Mouse (Mus musculus) retina, embryonic 14.5 days (tissue): ENCODE measurements at regions not wholly inside any gene's neighbourhood (a gene's known extent, or its start where the extent isn't known, plus 50 kb on each side); places are given as distances from the start of the nearest gene placed in this dataset.

ENCODE experiments used
- DNase-seq: peaks from one replicate; pipeline ENCODE4 v3.0.0-alpha.2; 2015; ENCODE audit warnings: low spot score

DNA sequence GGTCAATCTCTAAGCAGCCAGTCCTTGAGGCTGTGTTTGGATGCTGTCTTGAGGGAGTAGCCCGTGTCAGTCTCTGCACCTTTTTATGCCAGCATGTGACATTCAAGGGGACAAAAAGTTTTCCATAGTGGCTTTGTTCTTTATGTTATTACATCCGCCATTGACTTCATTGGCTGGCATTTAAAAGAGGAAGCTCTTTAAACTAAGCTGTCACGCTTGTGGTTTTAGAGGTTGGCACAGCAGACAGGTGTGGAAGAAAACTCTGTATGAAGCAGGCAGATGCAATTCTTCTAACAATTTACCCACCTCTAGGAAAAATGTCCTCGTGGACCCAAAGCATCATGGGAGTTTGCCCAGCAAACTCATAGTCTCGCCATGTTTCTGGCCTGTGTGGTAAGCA lies 297.5 kb upstream of the Gadl1 start:
- DNase-seq: no peak

DNA sequence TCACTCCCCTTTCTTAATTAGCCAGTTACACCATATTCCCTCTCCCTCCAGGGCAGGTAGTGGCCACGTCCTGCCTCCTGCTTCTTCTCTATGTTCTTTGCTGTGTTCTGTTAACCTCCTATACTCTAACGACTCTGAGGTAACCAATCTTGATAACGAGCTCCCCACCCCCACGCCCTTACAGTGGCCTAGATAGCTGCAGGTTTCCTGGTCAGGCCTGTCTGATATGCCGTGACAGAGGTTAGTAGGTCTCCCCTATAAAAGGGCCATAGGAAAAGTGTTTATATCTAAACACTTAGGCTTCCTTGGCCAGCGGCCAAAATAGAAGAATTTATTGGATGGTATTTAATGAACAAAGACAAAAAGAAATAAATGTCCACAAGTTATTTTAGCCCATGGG lies 296.3 kb upstream of the Gadl1 start:
- no peak for DNase-seq

DNA sequence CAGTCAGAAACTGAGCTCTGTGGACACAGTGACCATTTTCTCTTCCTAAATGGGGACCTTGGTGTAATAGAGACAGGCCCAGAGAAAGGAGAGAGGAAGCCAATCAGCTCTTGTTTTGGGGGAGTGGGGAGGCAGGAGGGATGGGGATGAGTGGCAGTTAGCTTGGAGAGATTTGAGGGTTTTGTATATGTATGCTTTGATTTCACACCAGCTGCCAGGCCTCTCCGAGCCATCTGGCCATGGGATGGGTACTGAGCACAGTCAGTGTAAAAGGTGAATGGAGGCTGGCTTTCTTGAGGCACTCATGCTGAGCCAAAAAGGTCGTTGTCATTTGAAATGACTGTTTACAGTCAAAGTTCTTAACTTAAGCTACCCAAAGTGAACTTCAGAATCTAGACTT lies 295.2 kb upstream of the Gadl1 start:
- no peak for DNase-seq

DNA sequence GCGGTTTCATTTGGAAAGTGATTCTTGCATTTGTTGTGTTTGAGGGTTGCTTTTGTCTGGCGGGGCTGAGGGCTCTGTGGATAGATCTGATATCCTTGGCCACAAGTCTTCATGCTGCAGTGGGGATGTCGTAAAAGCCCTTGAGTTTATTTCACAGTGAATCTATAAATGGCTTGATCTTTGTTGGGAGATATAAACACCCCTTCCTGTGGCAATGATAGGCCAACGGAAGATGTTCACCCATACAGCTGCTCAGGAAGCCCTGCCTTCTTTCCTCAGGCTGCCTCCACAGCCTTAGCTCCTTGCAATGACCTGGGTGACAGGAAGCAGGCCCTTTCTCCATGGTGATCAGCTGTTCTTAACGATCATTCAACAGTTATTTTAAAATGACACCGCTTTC lies 291.3 kb upstream of the Gadl1 start:
- DNase-seq: no peak

DNA sequence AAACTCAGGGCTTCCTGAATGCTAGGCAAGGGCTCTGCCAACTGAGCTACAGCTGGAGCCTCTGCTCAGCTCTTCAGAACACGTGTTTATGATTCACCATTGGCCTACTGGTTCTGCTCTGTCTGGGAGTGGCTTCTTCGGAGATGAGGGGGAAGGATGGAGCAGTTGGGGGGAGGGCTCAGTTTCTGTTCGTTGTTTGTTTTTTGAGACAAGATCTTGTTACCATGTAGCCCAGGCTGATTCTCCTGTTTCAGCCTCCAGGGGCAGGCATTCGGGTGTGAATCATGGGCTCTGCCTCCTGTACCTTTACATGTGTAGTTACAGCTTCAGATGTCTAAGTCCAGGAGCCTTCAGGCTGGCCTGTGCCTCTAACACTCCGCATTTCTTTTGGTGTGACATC lies 285.3 kb upstream of the Gadl1 start:
- no peak for DNase-seq

DNA sequence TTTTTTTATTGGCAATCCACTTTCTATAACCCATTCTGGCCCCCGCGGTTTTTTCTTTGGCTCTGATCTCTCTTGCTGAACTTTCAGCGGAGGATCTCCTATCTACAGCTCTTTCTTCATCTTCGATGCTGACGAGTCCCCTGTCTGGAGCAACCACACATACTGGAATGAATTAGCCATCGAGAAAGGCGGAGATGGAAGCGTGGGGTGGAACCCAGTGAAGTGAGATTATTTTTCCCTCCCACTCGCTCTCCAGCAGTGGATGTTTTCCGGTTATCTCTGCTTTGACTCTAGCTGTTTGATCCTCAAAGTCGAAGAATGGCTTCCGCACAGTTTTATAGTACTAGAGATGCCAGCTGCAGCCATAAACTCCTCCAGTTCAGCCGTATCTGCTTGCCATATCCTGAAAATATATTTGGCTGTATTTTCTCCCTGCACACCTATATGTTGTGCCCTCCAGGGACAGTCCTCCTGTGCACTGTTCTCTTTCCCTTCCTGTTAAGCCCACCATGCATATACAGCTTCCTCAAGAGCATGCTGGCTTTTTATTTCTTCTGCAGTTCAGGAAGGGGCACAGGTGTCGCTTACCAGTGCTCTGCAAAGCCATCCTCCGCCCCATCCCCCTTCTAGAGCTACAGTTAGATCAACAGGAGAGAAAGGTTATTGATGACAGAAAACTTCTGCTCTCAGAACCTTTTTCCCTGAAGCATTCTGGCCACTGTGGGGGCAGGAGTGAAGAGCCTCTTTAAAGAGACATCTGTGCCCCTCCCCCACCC lies 284.3 kb upstream of the Gadl1 start:
- DNase-seq: no peak

DNA sequence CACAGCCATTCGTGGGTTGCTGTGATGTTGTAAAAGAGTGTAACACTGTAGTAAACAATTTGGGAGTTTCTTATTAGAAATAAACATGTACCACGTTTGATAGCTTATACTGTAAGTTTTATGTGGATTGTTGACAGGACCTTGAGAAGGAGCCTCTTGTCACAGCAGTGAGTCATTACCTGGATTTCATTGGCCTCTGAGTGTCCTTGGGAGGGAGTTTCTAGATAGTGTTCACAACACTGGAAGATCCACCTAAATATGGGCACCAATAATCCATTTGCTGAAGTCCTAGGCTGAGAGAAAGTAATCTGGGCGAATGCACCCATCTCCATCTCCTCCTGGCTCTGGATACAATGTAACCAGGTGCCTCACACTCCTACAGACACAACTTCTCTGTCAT lies 281.7 kb upstream of the Gadl1 start:
- DNase-seq: no peak

DNA sequence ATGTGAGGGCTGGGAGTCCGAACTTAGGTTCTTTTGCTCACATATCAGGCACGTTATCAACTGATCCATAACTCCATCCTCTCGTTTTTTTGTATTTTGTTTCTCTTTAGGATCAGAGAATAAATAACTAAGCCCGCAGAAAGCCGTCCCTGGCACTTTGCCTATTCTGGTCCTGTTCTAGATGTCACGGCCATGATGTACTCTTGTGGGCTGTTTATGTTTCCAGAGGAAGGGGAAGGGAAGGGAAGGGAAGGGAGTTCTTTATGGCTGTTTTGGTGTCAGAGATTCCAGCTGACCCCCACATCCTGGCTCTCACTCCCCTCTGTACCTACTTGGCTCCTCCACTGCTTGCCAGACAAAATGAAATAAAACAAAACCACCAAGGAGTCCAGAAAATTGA lies 272.1 kb upstream of the Gadl1 start:
- no peak for DNase-seq

DNA sequence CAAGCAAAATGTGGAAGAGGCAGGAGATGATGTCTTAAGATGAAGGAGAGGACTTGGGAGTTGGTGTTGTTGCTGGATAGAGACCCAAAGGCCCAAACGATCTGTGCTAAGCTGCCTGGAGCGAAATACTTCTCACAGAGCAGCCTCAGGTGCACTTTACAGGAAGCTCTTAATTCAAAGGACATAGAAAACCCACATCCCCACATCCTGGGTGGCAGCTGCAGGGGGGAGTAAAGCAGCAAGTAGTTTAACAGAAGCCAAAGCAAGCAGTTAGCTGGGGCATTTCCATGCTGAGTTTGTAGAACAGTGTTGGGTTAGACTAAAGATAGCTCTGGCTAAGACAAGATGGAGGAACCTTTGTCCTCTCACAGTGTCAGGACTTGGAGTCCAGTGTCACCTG lies 268.5 kb upstream of the Gadl1 start:
- no peak for DNase-seq

DNA sequence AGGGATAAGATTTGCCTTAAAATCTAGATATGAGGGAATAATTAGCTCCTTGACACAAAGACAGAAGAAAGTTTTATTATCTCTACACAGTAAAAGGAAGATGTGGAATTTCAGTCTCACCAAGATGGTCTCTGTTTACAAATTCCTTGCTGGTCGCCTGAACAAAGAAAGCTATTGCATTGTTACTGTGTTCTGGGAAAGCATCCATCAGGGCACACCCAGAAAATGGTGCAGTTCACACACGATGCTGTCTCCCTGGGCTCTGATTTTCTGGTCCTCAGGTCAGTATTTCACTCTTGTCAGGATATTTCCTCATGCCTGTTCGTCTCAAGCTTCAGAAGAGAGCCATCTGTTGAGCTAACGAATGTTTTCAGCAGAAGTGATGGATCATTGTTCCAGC lies 267.2 kb upstream of the Gadl1 start:
- DNase-seq: no peak

DNA sequence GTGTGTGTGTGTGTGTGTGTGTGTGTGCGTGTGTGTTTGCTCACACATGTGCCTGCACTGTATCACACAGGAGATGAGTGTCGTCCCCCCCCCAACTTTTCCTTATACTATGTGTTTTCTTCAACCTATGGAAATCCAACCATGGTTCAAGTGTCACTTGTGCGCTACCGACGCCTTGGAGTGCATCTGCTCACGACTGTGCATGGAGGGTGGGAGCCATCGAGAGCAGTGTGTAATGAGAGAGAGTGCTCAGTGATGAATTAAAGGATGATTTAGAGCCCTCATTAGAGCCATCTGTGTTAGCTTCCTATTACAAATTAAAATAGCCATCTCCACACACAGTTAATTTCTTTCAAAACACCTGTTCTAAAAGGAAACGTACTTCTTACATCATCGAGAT lies 264.3 kb upstream of the Gadl1 start:
- no peak for DNase-seq

DNA sequence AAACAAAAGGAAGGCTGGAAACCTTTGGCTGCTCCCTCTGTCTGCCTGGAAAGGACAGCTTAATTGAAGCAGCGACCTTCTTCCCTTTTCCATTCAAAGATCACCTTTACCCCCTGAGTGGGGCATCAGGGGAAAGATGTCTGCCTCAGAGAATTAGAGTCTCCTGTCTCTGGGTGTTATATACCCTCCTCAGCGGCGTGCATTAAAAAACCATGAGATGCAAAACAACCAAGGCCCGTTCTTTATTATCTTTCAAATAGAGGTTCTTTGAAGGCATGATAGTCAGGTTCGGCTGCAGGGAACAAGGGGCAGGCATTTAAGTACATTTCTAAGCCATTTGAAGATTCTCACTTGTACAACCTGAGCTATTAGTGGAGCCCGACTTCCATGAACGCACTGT lies 263.0 kb upstream of the Gadl1 start:
- no peak for DNase-seq

DNA sequence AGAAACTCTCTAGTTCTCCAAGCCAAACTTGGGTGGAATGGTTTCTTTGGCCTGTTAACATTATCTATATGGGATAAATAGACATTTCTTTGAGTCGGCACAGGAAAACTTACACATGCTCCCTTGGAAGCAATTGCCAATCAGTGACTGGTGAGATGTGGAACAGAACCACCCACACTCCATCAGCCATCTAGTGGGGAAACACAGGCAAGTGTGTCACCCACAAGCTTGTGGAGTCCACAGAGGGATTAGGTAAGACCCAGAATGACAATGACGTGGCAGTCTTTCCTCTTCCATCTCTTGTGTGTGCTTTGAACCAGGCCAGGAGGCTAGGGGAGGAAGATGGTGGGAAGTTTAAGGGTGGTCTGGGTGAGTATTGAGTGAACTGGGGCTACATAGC lies 257.5 kb upstream of the Gadl1 start:
- DNase-seq: no peak

DNA sequence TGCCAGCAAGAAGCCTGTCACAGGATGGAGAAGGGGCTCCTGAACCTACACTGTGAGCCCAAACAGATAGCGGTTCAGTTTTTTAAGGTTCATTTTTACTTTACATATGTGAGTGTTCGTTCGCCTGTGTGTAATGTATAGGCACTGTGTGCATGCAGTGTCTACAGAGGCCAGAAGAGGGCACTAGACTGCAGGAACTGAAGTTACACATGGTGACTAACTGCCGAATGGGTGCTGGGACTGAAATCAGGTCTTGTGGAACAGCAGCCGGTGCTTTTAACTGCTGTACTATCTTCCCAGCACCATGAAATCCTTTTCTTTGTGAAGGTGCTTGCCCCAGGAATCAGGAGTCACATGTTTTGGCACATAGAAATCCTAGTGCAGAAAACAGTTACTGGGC lies 256.1 kb upstream of the Gadl1 start:
- no peak for DNase-seq

DNA sequence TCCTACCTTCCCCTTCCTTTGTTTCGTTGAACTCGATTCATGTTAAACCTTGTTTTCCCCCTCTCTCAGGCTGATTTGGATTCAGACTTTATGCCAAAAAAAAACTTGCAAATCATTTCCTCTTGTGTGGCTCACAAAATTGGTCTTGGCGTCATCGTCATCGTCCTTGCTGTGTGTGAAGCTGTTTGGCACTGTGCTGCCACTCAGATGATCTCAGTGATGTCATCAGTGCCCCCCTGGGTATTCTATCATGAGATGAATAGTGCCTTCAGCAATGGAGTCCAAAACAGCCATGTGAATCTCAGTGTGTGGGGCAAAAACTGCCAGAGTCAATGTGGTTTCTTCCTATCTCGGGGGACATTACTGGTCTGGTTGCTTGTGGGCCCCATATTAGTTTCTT lies 254.3 kb upstream of the Gadl1 start:
- DNase-seq: no peak

DNA sequence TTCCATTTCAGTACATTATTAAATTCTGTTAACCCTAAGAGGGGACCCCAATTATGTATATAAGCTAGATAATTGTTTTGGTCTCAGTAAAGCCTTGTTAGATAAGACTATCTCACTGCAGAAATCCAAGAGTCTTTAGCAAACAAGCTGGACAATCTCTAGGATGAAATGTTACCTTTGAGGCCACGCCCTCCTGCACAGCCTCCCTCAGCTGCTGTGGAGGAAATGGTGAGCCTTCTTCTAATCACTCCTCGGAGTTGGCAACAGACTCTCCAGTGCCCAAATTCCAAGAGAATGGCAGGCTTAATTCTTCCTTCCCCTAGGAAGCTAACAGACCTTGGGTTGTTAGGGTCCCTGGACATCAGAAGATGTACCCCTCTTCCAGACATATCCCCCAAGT lies 252.7 kb upstream of the Gadl1 start:
- DNase-seq: no peak

DNA sequence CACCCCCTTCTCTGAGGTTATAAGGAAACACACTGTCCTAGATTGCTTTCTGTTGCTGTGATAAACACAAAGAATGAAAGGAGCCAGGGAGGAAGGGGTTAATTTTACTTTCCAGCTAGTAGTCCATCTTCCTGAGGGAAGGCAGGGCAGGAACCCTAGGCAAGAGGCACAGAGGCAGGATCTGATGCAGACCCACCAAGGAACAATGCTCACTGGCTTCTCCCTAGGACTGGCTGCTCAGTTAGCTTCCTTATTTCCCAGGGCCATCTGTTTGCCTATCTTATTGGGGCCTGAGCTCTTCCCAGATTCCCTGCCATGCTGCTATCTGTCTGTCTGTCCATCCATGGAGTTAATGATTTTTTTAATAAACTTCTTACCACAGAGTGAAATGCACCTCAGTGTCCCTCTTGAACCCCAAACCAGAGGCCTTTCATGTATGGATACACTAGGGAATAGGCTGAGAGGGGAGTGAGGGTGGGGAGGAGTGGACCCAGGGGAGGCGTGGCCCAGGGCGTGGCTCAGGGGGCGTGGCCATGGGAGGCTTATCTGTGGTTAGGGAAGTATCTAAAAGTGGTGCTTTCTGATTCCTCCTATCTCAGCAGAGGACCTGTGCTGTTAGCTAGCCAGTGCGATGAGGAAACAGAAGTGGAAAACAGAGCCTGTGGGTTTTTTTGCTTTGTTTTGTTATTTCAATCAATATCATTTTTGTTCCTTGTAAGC lies 252.1 kb upstream of the Gadl1 start:
- no peak for DNase-seq

DNA sequence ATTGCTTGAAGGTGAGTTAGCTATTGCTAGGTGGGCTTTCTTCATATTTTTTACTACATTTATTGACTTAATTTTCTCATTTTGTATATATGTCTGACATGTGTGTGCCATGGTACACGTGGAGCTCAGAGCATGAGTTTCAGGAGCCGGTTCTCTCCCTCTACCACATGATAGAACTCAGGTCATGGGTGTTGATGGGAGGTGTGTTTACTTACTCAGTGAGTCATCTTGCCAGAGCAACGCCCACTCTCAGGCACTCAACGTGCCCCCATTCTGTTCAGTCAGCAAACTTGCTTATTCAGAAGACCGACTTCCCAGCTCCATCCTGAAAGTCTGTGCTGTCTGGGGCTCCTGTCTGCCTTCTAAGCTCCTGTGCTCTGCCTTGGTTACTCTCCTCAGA lies 250.8 kb upstream of the Gadl1 start:
- no peak for DNase-seq

DNA sequence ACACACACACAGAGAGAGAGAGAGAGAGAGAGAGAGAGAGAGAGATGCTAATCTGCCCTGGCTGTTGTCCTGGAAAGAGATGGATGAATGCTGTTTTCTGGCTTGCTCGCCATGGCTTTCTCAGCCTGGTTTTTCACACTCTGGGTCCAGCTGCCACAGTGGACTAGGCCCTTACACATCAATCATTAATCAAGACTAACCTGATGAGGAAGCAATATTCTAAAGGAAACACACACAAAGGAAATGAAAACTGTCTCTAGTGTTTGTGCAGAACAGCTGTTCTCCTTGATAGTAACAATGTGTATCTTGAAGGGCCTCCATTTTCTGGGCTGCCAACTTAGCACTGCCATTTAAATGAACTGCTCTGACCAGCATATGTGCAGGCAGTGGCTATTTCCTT lies 248.9 kb upstream of the Gadl1 start:
- no peak for DNase-seq

DNA sequence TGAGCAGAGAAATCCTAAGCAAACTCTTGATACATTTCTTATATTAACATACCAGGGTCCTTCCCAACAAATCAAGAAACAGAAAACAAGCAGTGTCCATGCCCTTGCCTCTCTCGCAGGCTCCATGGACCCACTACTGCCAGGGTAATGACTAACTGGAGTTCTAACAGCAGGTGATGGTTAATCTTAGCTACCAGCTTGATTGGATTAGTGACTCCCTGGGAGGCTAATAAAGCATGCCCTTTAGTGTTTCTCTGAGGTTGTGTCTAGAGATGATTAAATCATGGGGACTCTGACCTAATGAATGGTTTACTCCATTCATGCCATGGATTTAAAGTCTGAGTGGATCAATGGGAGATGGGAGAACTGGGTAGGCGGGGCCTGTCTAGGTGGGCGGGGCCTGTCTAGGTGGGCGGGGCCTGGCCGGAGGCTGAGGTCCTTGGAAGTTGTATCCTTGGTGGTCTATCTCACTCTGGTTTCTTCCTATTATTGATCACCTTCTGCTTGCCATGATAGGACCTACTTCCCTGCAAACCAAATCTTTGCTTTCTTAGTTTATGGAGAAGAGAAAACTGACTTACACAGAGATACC lies 247.3 kb upstream of the Gadl1 start:
- peak; percentile 49 for DNase-seq

DNA sequence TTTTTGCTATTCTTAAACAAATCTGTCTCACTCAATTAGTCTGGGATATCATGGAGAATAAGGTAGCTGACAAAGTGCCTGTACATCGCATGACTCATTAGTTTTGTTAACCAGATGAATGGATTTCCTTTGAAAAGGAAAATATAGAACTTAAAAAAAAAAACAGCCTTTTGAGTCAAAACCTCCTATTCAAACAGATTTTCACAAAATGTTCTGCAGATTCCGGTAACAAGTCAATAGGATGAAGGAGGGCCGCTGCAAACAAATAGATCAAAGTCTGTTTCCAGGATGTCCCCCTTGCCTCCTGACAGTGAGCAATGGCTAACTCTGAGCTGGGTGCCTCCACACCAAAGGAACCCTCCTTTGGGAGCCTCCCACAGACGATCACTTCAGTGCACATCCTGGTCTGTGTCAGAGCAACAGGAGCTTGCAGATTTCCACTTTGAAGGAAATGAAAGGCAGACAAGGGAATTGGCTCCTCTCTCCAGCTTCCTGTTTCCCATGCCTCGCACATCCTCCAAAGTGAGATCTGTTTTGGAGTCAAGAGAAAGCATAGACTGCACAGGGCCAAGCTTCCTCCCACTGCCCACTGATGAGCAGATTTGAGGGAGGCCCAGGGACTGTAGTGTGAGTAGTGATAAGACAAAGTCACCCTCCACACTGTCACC lies 243.8 kb upstream of the Gadl1 start:
- no peak for DNase-seq

DNA sequence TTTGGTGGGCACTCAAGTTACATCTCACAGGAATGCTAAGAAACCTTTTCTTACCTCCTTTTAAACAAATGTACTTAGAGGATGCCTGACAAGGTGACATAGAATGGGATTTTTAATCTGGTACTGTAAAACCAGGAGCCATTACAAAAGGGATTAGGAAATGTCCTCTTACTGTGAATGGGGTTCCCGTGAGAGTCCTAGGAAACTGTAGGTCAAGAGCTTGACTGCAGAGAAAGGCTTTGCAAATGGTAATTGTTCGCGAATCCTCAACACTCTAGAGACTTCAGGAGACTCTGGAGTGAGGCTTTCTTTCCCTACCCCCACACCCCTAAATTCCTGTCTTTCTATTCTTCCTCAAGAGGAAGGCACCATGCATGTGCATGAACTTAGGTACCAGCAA lies 242.7 kb upstream of the Gadl1 start:
- no peak for DNase-seq
